Mouse (Mus musculus) cerebellum, postnatal 10 days (tissue): ENCODE measurements around the gene Dner.
"Not testable (repeated sequence)": the region's sequence is repeated elsewhere in the genome, so short reads cannot be mapped to it uniquely, and the experiment has no call there.

Source experiments
- DNase-seq, 2 experiments: peaks; one replicate each; pipeline ENCODE4 v3.0.0; 2021; ENCODE audit warnings: mixed read lengths in 2 of 2

The Dner gene

DNA sequence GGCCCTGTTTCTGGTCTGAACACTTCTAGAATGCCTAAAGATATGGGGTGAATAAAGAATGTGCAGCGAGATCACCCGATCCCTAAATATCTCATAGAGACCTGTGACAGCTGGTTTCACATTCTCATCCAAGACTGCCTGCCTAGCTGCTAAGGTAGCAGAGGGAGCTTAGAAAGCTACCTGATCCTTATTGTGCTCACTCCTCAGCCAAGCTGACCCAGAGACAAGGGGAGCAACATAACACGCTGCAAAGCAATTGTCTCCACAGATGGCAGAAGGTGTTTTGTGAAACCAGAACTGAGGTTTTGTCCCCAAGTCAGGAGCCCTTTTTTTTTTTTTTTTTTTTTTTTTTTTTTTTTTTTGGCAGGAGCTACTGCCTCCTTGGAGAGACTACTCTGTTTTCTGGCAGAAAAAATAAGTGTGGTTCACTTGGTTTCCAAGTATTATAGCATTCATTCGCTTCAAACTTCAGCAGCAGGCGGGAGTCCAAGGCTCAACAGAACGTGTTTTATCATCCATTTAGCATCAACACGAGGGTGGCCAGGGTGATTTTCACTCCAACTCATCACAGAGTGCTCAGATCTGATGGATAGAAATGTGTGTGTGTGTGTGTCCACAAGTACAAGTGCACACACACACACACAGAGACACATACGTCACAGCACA, 309.4 kb downstream of the Dner start:
- peak; percentile 36 to 41 for DNase-seq

DNA sequence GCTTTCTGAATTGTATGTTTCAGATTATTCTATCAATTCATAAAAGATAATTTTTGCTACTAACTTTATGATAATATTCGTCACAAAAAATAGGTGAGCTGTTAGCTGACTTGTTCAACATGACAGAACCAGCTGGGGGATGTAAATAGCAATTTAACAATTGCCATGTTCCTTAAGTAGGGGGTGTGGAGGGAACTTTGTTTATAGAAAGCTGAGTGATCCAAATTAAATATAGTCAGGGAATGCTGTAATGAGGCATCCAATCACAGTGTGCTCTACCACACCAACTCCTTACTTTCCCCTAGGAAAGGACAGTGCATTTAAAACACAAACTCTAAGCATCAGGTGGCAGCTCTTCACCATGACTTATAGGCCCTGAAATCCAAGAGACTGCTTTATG, 313.3 kb downstream of the Dner start:
- no peak for DNase-seq

DNA sequence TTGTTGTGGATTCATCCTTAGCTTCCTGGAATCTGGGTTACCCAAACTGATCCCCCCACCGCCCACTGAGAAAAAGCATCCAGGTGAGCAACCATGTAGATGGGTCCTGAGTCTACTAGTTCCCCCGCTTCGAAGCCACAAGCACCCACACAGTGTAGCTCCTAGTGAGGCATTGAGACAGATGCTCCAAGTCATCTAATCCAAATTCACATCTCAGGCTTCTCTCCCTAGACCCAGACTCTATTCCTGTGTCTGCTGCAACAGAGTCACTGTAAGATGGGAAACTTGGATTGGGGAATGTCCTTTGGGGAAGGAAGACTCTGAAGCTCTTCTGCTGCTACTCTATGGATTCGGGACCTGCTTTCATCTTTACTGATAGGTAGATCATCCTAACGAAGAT, 314.0 kb downstream of the Dner start:
- DNase-seq, result no peak

DNA sequence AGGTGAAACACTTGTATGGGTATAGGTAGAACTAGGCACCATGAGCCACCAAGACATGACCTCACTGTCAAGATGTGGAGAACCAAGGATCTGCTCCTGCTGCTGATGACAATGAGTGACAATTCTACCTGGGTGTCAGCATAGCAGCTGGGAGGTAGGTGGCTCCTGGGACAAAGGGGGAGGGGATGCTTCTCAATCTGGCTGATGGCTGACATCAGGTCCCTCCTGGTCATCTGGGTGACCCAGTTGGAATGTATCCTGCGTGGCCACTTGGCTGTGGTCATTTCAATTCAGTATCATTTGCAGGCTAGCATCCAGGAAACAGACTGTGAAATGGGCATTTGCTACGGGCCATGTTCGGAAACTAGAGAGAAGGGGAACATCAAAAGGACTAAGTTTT, 315.1 kb downstream of the Dner start:
- peak; percentile 21 to 40 for DNase-seq

DNA sequence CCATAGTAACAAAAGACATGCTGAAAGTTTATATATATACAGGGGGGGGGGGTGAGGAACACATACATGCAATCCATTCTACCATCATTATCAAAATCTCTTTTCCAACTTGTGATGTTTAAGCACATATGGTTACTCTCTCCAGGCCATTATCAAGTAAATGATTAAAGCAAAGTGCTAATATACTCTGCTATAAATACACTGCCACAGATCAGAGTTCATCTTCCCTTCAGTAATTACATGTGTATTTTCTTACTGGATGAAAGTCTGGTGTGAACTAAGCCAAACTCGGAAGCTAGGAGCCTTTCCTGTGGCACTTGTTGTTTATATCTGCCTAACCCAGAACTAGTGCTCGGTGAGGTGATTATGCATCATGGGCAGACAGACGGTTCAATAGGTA, 328.3 kb downstream of the Dner start:
- no peak for DNase-seq

DNA sequence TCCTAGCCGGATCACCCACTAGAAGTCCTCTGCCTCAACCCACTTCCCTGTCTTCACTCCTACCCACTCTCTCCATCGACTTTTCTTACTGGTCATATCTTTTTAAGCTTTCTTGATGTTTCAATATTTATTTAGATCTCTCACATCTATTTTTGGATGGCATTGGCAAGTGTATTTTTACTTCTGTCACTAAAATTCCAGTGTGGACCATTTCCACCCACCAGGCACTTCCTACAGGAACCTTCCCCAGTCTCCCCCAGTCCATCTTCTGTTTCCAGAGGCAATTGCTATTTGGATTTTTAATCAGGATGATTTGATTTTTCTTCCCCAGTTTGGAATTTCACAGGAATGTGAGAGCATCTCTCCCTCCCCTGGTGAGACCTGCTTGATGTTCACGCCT, 329.5 kb downstream of the Dner start:
- DNase-seq, result no peak

DNA sequence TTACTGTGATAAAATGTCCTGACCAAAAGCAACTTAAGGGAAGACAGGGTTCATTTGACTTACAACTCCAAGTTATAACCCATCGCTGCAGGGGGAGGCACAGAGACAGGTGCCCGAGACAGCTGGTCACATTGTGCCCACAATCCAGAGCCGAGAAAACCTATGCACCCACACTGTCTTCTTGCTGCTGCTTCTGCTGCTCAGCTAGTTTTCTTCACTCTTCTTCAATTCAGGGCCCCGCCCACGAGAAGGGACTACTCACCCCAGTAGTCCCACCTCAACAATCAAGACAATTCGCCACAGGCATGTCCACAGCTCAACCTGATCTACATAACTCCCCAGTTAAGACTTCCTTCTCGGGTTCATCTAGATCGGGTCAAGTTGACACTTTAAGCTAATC, 332.1 kb downstream of the Dner start, which contains the start of gene Pid1:
Pid1 (minus strand) TSS at position 214 of the 400 bp plus-strand sequence.
- DNase-seq, result no peak

DNA sequence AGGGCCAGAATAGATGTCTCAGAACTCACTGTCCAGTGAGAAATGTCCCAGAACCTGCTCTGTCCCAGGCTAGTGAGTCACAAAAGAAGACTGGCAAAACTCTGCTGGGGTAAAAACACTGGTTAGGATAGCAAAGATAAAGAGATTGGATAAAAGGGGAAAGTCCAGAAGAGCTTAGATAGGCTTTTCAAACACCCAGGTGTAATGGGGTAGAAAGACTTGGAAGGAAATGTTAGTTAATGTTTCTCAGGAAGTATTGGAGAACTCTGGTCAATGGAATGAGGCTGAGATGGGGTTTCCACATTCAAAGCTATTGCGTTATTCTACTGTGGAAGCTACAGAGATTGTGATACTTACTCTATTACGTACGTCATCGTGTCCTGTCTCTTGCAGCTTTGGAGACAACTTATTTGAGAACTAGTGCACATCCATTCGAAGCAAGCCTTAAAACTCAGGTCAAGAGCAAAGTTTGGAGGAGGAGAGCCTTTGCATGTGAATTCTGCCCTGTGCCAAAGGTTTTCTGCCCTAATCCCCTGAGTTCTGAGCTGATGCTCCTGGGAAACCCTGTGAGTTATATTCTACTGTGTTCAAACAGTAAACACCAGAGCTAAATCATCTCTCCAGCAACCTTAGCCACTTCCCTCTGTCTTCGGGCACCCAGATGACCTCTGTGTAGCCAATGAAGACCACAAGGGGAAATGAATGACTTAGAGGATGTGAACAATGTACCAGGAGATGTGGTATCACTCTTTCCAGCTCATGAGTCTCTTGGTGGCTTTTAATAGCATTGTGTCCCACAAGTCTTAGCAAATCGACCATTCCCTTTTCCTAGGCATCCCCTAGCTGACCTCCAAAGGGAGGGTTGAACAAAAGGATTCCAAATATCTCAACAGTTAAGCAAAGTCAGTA, 333.1 kb downstream of the Dner start:
- DNase-seq, result no peak

DNA sequence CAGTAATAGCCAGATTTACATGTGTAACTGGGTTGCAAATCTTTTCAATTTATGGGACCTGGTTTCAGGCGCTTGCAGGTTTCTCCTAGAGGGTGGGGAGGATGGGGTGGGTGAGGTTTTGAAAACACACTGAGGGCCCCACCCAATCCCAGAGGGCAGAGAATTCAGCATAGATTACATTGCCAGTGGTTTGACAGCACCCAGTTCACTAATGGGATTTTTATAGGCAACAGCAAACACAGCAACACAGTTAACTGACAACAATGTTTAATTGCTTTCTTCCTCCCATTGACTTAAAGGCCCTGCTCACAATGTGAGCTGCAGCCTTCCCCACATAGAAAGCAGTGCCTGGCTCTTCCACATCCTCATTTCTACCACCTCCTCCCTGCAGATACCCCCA, 333.8 kb downstream of the Dner start:
- DNase-seq, result no peak

DNA sequence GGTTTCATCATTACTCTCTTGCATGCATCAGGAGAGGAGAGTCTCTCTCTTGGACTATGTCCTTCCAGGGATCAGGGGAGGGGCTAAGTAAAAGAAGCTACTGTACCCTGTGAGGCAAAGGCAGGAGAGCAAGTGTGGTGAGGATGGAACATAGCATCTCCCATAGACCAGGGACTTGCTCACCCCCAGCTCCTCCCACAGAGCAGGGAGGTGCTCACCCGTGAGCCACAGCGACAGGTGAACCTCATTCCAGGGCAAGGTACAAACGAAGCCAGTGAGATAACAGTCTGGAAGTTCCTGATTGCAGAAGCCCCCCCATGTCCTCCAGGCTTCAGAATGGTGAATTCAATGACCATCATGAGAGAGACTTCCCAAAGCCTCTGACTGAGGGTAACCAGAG, 334.6 kb downstream of the Dner start:
- DNase-seq, result no peak

DNA sequence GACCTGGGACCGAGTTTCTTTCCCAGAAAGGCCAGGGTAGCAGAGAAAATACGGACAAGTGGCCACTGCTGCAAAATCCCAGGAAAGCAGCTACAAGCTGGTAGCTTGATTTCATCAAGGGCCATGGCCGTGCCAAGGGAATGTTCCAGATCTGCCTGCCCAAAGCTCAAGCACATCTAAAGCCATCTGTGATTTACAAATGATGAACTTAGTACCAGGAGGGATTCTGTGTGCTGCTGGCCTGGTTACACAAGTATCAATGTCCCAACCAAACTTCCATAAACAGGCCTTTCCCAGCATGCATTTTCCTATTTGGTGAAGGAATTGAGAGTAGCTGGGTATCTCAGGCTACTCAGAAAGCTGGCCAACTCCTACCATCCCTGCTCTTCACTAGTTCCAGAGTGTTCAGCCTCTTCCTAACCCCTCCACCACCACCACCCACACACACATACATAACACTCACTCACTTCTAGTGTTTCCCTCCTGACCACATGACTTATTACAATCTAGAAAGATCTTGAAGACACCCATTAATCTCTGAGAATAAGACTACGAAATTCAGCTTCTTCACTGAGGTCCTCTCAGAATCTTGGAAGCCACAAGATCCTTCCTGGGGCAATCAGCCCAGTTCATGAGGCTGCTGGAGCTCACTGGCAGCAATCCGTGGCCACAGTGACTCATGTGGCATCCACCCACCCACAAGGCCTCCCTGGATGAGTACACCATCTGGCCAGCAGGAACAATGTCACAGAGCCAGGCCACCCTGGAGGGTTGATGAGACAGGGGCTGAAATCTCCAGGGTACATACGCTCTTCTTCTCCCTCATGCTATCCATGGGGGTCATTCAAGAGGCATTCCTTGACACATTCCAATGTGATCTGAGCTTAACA, 336.2 kb downstream of the Dner start:
- DNase-seq, result peak; percentile 17 to 30

DNA sequence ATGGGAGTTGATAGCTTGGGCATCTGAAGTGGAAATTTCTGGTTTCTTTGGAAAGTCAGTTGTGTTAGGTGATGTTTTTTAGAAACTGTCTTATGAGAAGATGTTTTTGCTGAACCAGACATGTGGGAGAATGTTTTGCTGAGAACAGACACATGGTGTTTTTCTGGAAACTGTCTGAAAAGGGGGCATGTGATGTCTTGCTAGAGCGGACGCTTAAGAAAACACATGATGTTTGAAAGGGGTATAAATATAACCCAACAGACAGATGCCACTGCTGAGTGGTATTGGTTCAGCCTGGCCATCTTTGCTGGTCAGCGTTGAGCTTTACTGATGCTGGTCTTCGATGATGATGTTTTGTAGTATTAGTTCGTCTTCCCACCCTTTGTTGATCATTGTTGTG, 338.8 kb downstream of the Dner start:
- no peak for DNase-seq

DNA sequence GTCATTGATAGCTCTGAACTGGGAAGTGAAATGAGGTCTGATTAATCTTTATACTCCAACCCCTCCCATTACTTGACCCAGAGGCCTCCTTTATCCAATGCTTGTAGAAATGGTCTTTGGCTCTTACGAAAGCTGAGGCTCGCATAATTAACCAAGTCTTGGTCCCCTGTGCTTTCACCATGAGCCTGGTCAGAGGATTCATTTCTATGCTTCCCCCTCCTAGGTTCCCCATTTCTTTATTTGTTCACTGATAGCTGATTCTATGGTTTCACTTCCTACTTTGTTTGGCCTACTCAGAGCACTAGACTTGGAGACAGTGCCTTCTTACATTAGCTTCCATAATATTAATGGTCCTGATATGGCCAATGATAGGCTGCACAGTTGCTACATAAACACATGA, 345.8 kb downstream of the Dner start:
- DNase-seq, result no peak

DNA sequence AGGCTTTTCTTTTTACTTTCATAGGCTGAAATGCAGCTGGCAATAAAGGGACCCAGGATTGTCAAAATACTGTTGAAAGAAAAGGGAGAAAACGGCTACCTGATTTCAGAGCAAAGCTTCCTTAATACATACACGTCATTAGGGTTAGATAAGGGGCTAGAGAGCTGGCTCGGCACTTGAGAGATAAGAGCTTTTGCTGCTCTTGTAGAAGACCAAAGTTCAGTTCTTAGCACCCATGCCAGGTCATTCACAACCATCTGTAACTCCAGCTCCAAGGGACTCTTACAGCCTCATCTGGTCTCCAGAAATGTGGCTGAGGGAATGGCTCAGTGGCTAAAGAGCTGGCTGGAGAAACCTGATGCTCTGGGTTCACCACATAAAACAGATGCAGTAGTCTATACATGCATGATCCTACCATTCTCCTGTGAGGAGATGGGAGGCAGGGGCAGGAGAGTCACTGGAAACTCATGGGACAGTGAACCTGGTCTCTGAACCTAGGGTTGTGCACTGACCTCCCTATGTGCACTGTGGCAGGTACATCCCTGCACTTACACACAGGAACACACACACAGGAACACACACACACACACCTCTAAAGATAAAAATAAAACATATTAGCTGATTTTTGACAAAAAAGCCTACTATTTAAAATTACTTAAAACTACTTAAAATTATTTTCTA, 348.1 kb downstream of the Dner start:
- DNase-seq, result no peak

DNA sequence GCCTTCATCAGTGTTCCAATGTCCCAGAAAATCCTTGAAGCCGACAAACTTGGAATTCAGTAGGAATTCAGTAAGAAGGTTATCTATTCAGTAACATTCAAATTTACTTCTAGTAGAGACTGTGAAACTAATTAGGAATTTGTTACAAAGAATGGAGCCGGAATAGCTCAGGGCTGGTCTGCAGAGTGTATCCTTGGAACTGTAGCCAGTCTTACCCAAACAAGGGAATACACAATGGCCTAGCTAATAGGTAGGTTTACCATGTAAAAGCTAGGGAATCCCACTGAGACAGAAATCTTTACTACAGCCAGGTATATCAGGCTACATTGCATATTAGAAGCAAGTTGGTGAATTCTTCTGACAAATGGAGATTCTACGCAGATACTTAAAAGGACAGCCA, 363.2 kb downstream of the Dner start:
- DNase-seq, result not testable (repeated sequence)

DNA sequence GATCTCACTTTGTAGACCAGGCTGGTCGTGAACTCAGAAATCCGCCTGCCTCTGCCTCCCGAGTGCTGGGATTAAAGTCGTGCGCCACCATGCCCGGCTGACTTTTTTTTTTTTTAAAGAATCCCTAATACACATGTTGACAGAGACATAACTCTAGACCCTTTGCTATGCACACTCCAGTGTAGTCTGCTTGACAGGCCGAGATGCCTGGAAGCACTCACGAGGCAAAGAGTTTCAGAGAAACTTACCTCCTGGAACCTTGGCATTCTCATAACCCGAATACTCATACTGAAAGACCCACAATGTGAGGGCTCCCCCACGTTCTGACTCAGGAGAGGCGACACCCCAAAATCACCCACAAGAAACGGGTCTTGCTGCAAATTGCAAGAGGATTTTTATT, 364.2 kb downstream of the Dner start:
- not testable (repeated sequence) for DNase-seq

DNA sequence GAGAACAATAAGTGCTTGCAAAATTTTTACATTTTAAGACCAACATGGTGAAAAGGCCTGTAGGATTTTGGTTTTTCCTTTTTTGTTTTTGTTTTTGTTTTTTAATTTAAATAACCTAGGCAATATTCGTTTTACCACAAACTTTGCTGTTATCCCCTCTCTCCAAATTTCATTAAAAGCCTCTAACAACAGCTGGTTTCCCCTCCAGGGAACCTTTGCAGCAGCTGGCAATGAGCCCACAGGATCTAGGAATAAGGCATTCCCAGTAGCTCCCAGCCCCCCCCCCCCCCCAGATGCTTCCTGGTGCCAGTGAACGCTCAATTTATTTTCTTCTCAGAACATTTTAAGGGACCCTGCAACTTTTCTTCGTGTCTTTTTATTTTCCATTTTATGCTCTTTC, 370.7 kb downstream of the Dner start:
- DNase-seq, result peak; percentile 34 to 52

DNA sequence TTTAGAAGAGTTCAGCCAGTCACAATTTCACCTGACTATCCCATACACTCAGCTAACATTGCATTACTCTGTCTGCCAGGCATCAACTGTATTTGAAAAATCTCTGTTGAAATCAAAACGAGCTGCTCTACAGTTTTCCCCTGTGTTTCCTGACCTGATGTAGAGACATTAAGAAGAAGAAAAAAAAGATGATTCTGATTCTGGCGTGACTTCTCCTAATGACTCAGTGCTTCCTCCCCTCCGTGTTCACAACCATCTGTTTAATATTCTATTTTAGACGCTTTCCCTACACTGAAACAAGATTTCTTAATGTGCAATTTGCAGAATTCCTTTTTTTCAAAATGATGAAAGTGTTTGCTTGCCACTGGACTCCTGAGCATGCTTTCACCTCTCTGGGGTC, 374.7 kb downstream of the Dner start:
- DNase-seq, result no peak
